Mouse (Mus musculus): ENCODE data around the gene Col2a1. TPM values are rescaled to one million over a fixed set of nuclear protein-coding genes. Genes with fewer than 3 reads are reported as not detected.

Gene Col2a1
- 1 to 10 TPM; 1.1 to 1.3 TPM for total RNA-seq (2021)

DNA sequence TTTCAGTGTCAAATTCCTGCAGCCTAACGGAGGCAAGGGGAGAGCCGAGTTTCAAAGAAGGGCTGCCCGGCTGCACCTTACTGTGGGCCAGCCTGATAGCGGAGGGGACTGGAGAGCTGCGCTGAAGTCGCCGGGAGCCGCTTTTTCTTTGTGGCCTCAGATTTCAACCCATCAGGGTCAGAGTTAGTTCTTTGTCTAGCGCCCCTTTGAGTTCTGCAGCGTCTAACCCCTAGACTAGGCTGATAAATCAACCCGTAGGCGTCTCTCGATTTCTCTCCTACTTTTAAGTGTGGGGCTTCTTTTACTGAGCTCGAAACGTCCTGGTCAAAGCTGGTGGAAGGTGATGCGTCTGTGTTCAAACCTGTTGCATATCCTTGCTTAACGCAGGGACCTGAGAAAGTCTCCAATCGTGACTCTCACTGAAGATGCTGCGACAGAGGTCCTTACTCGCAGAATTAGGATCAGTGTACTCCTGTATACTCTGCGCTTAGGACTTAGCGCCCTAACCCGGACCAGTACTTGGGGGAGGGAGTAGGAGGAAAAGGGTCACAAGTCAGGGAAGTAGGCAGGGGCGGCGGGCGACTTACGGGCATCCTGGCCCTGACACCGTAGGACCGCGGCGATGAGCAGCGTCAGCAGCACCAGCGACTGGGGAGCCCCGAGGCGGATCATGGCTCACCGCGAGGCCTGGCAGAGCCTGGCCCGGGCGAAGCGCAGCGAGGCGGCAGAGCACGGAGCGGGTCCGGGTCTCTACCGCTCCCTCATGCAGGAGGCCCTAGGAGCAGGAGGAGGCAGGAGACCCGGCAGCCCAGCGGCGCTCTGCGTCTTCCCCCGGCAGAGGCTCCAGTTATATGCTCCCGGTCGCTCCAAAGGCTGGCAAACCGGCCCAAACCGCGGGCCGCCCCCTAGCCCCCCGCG is at the start of gene Col2a1:
Col2a1 (minus strand) TSS at position 874 of the 918 bp plus-strand sequence.
- DNase-seq = peak; percentile 23

DNA sequence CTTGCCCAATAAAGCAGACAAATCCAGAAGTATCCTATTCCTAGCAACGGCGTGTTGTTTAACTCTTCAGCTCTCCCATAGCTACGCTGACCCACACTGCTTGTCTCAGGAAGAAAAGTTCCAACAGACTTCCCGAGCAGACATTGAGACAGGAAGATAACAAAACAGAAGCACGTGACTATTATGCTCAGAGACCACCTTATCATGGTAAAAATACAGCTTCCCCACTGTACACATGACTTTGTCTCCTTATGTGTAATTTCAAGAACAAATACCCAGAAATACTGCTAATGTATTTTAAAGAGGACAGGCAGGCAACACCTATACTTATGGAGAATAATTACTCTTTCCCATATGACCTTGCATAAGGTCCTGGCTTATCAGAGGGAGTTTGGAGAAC is 47.2 kb upstream of the Col2a1 start:
- DNase-seq = no peak

DNA sequence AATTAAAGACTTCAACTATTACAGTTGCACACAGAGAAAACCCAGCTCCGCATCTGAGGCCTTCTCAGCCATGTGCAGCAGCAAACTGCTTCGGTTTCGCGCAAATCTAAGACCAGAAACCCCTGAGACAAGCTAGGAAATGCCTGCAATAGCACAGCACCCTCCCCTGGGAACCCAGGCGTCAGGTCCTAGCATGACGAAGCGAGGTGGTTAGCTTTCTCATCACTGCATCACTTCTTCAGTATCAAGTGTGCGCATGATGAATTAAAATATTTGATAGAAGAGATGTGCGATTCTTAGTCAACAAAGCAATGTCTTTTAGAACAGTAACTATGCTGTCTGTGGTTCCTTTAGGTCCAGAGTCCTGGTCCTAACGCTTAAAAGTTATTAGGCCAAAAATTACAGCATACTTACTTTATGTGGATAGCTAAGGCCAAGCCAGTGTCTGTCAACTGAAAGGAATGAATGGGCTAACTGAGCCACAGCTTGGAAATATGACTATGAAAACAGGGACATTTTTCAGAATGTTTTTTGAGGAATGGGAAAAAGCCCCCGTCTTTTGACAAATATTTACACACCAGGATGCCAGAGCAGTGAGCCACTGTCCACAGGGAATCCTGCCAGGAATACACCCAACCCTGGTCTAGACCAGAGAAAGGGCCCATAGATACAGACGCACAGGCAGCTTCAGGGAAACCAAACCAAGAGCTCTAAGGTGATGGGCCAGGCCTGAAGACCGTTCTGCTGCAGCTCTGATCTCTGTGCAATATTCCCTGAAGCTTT is 44.6 kb upstream of the Col2a1 start:
- DNase-seq = no peak

DNA sequence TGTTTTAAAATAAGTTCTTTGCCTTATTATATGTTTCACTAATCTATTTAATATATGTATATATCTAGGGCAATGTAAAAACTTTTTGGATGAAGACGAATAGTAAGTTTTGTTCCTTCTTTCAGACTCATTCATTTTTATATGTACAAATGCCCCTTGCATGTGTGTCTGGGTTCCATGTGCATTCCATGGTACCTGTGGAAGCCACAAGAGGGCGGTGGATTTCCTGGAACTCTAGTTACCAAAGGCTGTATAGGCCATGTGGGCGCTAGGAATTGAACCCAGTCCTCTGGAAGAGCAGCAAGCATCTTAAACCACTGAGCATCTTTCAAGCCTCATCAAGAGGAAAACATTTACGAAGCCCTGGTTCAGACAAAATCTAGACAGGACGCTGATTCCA is 39.9 kb upstream of the Col2a1 start:
- no peak for DNase-seq

DNA sequence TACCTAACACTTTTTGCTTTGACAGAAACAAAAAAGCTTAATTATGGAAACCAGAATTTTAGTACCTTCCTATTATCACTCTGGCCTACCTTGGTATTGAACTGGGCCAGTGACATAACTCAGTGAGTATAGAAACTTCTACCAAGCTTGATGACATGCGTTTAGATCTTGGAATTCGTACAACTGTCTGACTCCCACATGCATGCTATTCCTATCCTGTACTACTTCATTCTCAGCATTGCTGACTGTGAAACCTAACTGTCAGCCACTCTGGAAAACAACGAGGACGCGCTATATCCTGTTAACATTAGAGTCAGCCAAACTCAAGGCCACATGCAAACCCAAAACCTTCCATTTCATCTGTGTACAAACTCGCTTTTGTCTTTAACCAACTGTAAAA is 39.5 kb upstream of the Col2a1 start:
- no peak for DNase-seq

DNA sequence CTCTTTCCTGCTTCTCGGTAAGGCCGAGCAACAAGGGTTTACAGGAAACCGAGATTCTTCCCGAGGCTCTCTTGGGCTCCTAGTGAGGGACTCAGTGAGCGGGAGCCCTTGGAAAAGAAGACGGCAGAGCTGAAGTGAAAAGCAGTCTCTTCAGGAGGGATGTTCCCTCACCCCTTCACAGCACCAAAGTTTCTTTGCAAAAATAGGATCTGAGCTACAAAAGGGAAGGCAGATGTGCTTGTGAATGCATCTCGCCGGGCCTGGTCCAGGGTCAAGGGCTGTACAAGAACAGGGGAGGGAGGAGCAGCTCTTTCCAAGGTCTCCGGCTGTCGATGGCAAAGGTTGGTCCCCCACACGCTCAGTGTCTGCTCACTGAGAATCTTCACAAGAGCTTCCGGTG is 38.0 kb upstream of the Col2a1 start:
- DNase-seq = no peak

DNA sequence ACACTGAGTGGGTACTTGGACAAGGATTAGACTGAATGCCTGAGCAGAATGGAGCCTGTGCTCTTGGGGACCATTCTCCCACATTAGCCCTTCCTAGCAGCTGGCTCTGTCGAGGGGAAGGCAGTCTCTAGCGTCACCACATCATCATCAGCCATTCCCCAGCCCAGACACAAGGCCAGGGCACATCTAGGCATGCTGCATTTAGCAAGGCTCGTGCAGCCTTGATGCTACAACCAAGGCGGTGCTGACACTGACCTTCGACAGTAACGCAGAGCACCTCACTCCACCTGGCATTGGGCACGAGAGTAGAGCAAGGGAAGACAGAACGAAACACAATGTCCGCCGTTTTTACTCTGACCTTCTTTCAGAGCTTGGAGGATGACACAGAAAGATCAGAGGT is 35.2 kb upstream of the Col2a1 start:
- DNase-seq = no peak

DNA sequence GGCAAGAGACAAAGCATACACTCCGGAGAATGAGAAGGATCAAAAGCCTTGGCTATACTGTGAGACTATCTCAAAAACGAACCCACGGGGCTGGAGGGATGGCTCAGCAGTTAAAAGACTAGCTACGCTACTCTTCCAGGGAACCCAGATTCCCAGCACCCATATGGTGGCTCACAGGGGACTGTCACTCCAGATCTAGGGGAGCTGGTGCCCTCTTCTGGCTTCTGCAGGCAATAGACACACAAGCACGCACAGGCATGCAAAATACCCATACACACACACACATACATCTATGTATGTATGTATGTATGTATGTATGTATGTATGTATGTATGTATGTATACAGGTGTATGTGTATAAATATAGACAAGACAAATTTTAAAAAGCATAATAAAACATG is 32.1 kb upstream of the Col2a1 start:
- no peak for DNase-seq

DNA sequence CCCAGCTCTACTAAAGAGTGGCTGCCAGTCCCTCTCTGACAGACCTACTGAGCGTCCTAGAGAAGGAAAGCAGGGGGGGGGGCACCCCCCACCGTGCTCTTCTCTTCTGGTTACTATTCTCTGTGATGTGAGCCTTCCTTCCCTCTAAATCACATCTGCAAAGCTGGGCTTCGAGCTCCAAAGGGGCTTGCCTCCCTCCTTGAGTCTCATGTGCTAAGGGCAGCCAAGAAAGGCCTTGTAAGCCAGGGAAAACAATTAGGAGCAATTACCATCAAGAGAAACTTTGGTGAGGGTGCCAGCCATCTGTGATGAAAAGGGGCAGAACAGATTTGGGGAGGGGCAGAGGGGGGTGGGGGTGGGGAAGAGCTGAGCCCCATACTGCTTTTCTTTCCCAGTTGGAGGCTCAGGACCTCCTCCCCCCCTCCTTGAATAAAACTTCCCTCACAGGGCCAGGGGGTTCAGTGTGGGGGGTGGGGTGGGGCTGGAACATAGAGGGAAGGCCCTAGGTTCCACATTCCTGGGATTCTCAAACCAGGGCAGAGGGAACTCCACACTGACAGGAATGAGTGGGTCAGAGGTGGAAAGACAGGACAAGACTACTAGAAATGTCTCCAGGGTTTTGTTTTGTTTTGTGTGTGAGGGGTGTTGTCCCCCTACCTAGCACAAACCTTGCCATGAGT is 30.7 kb upstream of the Col2a1 start:
- DNase-seq = no peak

DNA sequence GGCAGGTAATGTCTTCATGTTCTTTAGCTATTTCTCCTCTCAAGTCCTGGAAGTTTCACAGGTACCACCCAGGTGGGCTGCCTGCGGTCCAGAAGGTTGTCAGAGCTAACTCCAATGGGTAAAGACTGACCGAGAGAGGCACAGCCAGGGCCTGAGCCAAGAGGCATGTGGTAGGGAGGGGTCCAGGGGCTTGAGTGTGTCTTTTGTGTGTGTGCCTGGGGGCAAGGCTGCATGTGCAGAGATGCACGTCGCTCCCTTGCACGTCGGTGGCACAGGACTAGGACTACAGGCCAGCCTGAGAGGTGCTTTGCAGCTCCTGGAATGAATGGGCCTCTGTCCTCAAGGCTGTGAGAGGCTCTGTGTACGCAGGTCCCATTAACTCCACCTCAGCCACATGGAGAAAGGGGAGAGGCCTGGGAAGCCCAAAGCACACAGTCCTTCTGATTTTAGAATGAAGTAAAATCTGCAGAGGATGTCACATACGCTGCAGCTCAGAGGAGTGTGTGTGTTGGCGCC is 28.8 kb upstream of the Col2a1 start:
- no peak for DNase-seq

DNA sequence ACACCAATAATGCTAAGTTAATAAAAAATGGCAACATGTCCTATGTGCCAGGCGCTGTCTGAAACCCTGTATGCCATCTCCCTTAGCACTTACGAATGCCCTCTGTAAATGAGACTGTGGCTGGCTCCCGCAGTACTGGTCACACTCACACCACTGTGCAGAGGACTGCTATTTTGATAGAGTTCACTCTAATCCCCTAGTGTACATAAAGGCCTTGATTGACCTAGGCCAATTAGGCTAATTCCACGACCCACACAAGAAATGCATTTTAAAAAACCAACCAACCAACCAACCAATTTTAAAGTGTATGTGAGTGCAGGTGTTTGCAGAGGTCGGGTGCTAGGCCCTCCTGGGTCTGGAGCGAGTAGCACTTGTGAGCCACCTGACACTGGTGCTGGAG is 25.3 kb upstream of the Col2a1 start:
- DNase-seq = no peak

DNA sequence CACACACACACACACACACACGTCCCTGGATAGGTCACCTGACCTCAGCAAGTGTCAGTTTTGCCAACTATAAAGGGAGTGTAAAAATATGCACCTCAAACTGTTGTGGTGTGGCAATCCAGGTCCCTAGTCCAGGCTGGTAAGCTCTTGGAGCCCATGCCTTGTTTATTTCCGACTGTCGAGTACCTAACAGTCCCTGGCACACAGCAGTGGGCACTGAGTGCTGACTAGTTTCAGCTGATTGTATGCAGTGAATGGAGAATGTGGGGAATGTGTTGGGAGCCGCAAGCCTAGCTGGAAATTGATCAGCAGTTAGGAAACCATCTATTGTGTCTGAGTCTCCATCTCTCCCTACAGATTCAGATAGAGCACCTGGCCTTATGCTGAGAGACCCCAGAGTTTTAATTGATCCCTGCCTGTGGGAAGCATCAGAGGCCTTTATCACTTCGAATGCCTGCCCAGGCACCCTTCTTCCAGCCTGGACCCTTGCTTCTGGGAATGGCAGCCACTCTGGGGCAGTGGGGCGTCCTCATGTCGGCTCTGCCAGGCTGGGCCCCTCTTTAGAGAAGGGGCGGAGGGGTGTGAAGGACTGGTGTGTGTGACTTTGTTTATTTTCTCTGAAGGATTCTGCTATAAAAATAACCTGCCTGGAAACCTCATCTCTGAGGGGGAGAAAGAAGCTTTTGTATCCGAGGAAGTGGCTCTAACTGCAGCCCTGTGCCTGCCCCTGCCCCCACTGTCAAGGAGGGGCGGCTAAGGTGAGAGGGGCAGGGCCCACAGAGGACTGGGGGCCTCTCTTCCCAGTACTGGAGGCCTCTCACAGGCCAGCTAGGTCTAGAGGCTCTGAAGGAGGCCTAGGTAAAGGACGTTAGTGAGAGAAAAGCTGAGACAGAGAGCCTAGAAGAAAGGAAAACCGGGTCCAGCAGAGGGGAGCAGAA is 22.7 kb upstream of the Col2a1 start:
- DNase-seq = peak; percentile 35

DNA sequence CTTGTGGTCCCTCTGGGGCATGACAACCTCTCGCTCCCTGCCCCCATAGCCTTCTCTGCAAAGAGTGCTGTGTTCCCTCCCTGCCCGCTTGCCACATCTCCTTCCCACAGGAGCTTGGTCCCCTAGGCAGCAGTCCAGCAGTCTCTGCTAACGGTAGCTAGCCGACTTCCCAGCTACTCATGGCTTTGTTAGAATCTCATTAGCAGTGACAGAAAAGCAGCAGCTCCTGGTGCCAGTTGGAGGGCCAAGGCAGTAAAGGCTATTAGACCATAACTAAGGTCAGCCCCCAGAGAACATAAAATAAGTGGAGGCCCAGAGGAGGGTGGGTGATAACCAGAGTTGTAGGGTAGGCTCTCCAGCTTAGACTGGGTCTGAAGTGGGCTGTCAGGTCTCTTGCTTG is 21.1 kb upstream of the Col2a1 start:
- no peak for DNase-seq

DNA sequence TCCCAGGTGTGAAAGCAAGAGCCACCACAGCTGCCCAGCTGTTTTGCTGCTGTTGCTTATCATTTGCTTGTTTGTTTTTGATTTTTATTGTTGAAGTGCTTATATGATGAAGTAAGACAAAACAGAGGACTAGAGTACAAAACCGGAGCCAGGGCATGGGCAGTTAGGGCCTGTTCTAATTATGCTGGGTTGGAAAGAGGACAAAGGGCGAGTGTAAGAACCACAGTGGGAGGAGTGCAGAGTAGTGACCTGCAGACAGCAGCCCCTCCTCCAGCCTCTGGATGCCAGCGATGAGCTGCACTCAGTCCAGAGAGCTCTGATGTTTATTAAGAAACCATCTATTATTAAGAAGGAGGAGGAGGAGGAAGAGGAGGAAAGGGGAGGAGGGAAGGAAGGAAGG is 18.6 kb upstream of the Col2a1 start:
- no peak for DNase-seq

DNA sequence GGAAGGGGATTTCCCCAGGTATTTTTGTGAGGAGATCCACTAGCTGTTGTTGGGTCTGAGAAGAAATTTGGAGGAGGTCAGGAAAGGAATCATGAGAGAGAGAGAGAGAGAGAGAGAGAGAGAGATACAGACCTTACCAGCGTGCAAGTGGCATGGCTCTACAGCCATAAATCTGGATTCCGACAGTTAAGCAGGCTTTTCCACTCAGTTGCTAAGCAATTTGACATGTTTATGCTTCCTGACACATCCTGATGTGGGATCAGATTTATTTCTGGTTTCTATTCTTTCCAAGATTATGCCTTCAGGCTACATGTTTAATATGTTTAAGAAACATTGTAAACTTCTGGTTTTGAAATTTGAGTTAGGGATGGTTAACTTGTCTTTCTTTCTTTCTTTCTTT is 17.4 kb upstream of the Col2a1 start:
- DNase-seq = no peak

DNA sequence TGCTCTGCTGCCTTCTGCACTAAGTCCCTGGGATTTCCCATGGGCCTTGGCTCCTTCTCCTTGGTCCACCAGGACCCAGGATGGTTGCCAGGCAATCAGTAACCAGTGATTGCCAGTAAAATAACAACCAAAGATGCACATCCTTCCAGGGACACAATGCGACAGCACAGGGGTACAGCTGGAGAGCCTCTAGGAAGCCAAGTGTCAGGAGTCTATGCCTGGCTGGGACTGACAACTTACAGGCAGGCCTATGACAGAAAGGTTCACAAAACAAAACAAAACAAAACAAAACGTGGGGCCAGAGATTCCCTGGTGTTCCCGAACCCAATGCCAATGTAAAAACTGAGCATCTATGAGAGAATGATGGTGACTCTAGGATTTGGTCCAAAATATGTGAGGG is 14.6 kb upstream of the Col2a1 start:
- DNase-seq = no peak

DNA sequence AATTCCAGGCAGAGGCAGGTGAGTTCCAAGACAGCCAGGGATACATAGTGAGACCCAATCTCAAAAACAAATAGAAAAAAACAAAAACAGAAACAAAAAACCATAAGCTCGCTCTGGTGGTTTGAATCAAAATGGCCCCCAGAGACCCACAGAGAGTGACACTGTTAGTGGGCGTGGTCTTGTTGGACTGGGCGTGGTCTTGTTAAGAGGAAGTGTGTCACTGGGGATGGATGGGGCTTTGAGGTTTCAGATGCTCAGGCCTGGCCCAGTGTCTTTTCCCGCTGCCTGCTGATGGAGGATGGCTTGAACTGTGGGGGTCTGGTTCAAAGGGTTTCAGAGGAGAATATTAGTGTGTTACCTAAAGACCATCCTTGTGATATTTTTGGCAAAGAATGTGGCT is 13.4 kb upstream of the Col2a1 start:
- DNase-seq = no peak

DNA sequence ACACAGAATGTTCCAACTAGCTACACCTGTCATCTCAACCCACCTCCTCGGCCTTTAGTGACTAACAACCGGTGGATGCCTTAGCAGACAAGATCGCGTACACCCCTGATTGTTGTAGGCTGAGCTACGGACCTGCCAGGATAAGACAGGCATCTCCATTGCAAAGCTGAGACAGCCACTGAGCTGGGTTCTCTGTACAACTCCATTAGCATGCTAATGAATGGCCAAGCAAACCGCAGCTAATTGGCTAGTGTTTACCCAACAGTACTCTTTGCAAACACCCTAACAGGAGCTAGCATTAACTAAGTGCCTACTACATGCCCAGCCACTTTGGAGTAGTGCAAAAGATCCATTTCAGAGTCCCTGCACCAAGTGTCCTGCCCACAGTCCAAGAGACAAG is 8.3 kb upstream of the Col2a1 start:
- DNase-seq = no peak

DNA sequence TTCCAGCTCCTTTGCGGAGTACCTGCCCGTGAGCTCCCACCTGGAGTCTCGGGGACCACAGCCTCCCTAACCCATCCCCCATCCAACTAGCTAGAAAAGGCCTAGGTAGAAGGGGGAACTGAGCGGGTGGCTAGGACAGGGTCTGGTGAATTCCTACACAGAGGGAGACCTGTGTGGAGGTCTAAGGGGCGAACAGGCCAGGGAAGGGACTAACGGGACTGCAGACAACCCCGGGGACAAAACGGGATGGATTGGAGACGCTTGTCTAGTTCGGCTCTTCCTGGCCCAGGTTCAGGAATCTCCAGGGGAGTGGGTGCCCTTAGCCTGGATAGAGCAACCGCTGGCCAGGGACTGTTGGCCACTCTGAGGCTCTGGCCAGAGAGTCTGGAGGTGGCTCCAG is 686 bp upstream of the Col2a1 start:
- no peak for DNase-seq

DNA sequence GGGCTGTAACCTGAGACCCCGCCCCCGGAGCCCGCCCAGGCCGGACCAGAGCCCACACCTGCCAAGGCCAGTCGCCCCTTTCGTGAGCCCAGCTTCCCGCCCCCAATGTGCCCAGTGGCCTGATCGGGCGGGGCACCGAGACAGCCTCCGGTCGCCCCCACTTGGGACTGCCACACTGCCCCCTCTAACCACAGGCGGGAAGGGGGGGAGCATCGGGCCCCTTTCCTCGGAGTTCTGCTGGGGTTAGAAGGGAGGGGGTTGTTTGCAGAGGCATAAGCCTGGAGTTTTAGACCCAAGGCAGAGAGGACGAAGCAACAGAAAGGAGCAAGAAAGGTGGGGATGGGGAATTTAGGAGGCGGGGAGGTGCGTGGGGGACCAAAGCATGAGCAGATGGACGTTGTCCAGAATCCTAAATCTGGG is 255 bp upstream of the Col2a1 start:
- no peak for DNase-seq

DNA sequence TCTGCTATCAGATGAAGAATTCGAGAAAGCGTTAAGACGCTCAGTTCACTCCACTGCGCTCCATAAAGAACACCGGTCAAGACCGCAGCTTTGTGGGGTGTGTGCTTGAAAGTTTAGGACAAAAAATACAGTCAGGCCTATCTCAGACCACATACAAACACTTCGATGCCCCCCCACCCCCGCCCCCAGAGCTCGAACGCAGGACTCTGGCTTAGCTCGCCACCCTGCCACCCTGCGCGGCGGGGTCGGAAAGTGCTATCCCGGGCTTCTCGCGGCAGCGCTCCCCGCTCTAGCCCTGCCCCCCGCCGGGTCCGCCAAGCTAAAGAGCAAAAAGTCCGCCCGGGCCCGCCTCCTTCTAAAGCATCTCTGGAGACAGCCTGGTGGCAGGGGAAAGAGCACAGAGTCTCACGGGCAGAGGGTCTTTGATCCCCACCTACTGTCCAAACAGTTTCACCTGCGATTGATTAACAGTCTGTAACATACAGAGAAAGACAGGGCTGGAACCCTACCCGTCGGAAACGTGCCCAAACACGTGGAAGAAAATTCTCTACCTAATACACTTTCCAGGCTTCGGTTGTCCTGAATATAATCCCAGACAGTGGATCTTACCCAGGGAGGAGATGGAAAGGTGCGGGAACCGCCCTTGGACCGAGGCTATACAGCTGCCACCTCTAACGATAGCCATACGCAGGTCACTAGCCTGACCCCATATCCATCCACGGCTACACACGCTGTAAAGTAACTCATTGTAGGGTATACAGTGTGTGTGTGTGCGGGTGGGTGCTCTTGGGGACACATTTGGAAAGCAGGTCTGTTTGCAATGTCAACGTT is 1.3 kb downstream of the Col2a1 start:
- peak; percentile 45 for DNase-seq
